Mouse (Mus musculus) kidney, embryonic 14.5 days (tissue): ENCODE results near the gene Ipo13. TPM values are rescaled to one million over a fixed set of nuclear protein-coding genes. Genes with fewer than 3 reads are reported as not detected.

ENCODE experiments used
- ATAC-seq: fragments of 200-750 bp; cut with Nextera tagmentation; 2 replicates; pipeline ENCODE4 v1.8.0; 2017; ENCODE audit warnings: moderate number of reproducible peaks, mild to moderate bottlenecking, moderate TSS enrichment, moderate library complexity; ENCODE audit not compliant: low FRiP score, low TSS enrichment
- H3K27ac ChIP-seq: fragments of 300-500 bp; sonication (generic); 2 replicates; pipeline ENCODE4 v1.5.1; 2014; ENCODE audit warnings: low read depth, mild to moderate bottlenecking, low read length, moderate library complexity, mixed read lengths
- H3K27me3 ChIP-seq: fragments of 300-500 bp; sonication (generic); 2 replicates; pipeline ENCODE4 v1.6.1; 2014; ENCODE audit warnings: mild to moderate bottlenecking, low read length; ENCODE audit not compliant: control insufficient read depth, insufficient read depth
- H3K36me3 ChIP-seq: fragments of 300-500 bp; sonication (generic); 2 replicates; pipeline ENCODE4 v1.6.1; 2014; ENCODE audit warnings: low read length, mixed read lengths; ENCODE audit not compliant: control insufficient read depth, insufficient read depth
- H3K4me1 ChIP-seq: fragments of 300-500 bp; sonication (generic); 2 replicates; pipeline ENCODE4 v1.6.1; 2014; ENCODE audit warnings: low read length, mixed read lengths; ENCODE audit not compliant: control insufficient read depth, insufficient read depth
- H3K4me2 ChIP-seq: fragments of 300-500 bp; sonication (generic); replicated peaks from 2 replicates; pipeline ENCODE4 v1.6.1; 2014; ENCODE audit warnings: low read depth, mild to moderate bottlenecking, low read length
- H3K4me3 ChIP-seq: fragments of 300-500 bp; sonication (generic); 2 replicates; pipeline ENCODE4 v1.5.1; 2014; ENCODE audit warnings: mild to moderate bottlenecking, low read length
- H3K9ac ChIP-seq: fragments of 300-500 bp; sonication (generic); 2 replicates; pipeline ENCODE4 v1.6.1; 2014; ENCODE audit warnings: low read depth, mild to moderate bottlenecking, low read length, moderate library complexity
- H3K9me3 ChIP-seq: fragments of 300-500 bp; sonication (generic); 2 replicates; pipeline ENCODE4 v1.6.1; 2016; ENCODE audit warnings: low read length; ENCODE audit not compliant: control insufficient read depth
- WGBS: fragments of 180-500 bp; shearing (Covaris S2); extraction: QIAGEN DNeasy Blood & Tissue Kit; methylation state at CpG from one replicate; pipeline ENCODE4 v1.1.7; 2014; 5-methylcytosine and 5-hydroxymethylcytosine counted together
- polyA plus RNA-seq: library from polyadenylated mRNA; unstranded; fragments of >200 nt; fragmentation: Nextera tagmentation; extraction: Ambion mirVana; gene quantifications from 2 replicates; pipeline ENCODE4 v1.2.1, GENCODE M21; 2014

The Ipo13 gene
- 29.0 and 40.1 TPM in 2 replicates for polyA plus RNA-seq

- H3K9ac ChIP-seq = peak within 1 kb of the TSS; percentile 74
- peaks cover 26% of the 10 kb centered on the region for H3K4me1 ChIP-seq
- ATAC-seq = peak; percentile 96
- under 1% methylated on average over 61 of the region's 61 CpGs for WGBS
- H3K27ac ChIP-seq = peak within 1 kb of the TSS; percentile 38; the same call in 1 of the 2 replicates
- H3K9me3 ChIP-seq = no peaks in the 10 kb centered on the region
- peaks cover 17% of the 10 kb centered on the region; the same call in 1 of the 2 replicates for H3K36me3 ChIP-seq
- peak within 1 kb of the TSS; percentile 76 for H3K4me3 ChIP-seq
- peak within 1 kb of the TSS; percentile 99 for H3K4me2 ChIP-seq
- H3K27me3 ChIP-seq = no peaks in the 10 kb centered on the region
Measured at GRCm38 (mm10) chr4:117914591-117915442, at the start of gene Ipo13. Ipo13 (minus strand) TSS chr4:117914999.

GRCm38 (mm10) chr4:117957492-117957891 lies 42.7 kb upstream of the Ipo13 start:
- Histone ChIP-seq H3K9me3 (no peaks in the 10 kb centered on the region), H3K27me3 (no peaks in the 10 kb centered on the region), H3K9ac (no peak overlapping the region), H3K4me3 (no peak overlapping the region), H3K36me3 (peaks cover 19% of the 10 kb centered on the region; the same call in 1 of the 2 replicates), H3K4me2 (no peak overlapping the region), H3K4me1 (no peaks in the 10 kb centered on the region), H3K27ac (no peak overlapping the region)
- ATAC-seq = no peak
- 40% methylated on average over 4 of the region's 4 CpGs for WGBS

DNA sequence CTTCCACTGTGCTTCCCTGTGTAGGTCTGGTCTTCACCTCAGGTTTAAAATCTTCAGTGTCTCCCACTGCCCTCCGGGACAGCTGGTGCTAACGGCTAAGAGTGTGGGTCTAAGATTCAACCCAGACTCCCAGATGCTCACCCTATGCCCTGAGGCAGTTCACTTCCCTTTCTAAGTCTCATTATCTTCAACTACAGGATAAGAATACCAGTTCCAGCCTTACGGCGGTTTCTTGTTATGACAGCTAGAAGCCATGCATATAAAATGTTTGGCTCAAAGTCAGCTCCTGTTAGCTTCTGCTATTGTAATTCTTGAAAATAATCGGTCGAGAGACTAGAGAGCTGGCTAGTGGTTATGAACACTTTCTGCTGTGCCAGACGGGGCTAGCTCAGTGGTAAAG lies 32.7 kb upstream of the Ipo13 start:
- H3K27ac ChIP-seq = no peak overlapping the region
- no peak for ATAC-seq
- H3K36me3 ChIP-seq = peaks cover 3% of the 10 kb centered on the region; the same call in 1 of the 2 replicates
- no peak overlapping the region for H3K4me2 ChIP-seq
- no peaks in the 10 kb centered on the region for H3K27me3 ChIP-seq
- 84% methylated on average over 7 of the region's 7 CpGs for WGBS
- H3K9me3 ChIP-seq = no peaks in the 10 kb centered on the region; the same call in 1 of the 2 replicates
- H3K9ac ChIP-seq = no peak overlapping the region
- H3K4me3 ChIP-seq = no peak overlapping the region
- no peaks in the 10 kb centered on the region for H3K4me1 ChIP-seq

DNA sequence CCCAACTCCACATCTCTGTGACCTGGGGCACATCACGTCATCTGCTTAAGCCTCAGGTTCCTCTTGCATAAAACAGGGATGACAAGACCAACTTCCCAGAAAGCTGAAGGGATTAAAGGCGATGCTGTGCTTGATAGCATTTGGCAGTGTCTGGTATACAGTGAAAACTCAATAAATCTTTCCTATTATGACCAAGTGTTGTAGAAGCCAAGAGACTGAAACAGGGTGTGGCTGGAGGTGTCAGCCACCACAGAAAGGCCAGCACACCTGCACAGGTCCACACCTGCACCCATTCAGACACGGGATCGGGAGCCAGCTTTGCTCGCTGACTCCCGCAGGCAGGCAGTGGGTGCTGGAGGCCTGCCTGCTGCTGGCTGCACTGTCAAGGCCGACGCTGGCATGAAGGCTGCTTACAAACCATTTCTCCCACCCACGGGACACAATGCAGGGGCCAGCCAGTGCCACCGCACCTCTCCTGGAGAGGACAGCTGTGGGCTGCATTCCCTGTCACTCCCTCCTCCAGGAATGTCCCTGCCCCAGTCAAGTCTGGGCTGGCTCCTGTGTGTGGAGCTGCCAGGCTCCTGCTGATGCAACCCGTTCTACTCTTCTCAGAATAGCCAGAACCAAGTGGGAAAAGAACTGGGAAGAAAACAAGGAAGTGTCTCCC lies 32.0 kb upstream of the Ipo13 start:
- H3K9me3 ChIP-seq = no peaks in the 10 kb centered on the region
- H3K27me3 ChIP-seq = no peaks in the 10 kb centered on the region
- no peak overlapping the region for H3K4me2 ChIP-seq
- H3K4me3 ChIP-seq = no peak overlapping the region
- H3K36me3 ChIP-seq = no peaks in the 10 kb centered on the region
- no peak overlapping the region for H3K9ac ChIP-seq
- no peaks in the 10 kb centered on the region for H3K4me1 ChIP-seq
- no peak overlapping the region for H3K27ac ChIP-seq
- no peak for ATAC-seq
- WGBS = 91% methylated on average over 11 of the region's 11 CpGs

GRCm38 (mm10) chr4:117943317-117943716 lies 28.5 kb upstream of the Ipo13 start:
- Histone ChIP-seq H3K4me1 (no peaks in the 10 kb centered on the region), H3K27me3 (no peaks in the 10 kb centered on the region), H3K9ac (no peak overlapping the region), H3K36me3 (peaks cover 9% of the 10 kb centered on the region; the same call in 1 of the 2 replicates), H3K4me2 (no peak overlapping the region), H3K27ac (no peak overlapping the region), H3K4me3 (no peak overlapping the region), H3K9me3 (no peaks in the 10 kb centered on the region)
- 9% methylated on average over 5 of the region's 5 CpGs for WGBS
- ATAC-seq = no peak

GRCm38 (mm10) chr4:117936964-117937363 lies 22.2 kb upstream of the Ipo13 start:
- Histone ChIP-seq H3K9me3 (no peaks in the 10 kb centered on the region), H3K27ac (no peak overlapping the region), H3K4me1 (no peaks in the 10 kb centered on the region), H3K4me3 (no peak overlapping the region), H3K27me3 (no peaks in the 10 kb centered on the region), H3K4me2 (no peak overlapping the region), H3K9ac (no peak overlapping the region), H3K36me3 (peaks cover 9% of the 10 kb centered on the region; the same call in 1 of the 2 replicates)
- no peak for ATAC-seq
- 95% methylated on average over 5 of the region's 5 CpGs for WGBS

DNA sequence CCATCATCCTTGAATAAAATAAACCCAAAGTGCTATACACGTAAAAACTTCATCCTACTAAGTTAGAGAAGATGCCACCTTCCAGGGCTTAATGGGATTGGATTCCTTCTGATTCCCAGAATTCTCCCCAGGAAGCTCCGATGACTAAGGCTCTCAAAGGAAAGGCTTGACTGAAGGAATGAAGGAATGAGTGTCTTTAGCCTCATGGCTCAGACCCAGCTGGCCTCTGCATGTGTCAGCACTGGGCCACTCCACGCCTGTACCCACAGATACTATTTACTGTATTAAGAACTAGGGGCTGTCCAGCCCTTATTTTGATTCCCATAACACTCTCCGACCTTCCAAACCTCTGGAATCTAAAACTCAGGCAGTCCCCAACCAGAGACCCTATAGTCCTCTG lies 19.3 kb upstream of the Ipo13 start:
- no peak overlapping the region for H3K27ac ChIP-seq
- H3K27me3 ChIP-seq = no peaks in the 10 kb centered on the region; the same call in 1 of the 2 replicates
- no peak for ATAC-seq
- 90% methylated on average over 4 of the region's 4 CpGs for WGBS
- H3K9ac ChIP-seq = no peak overlapping the region
- H3K4me2 ChIP-seq = no peak overlapping the region
- no peaks in the 10 kb centered on the region for H3K9me3 ChIP-seq
- H3K36me3 ChIP-seq = no peaks in the 10 kb centered on the region
- H3K4me1 ChIP-seq = 0 out of 2 replicates have a peak, but pooled peaks cover under 1% of the 10 kb centered on the region
- no peak overlapping the region for H3K4me3 ChIP-seq

DNA sequence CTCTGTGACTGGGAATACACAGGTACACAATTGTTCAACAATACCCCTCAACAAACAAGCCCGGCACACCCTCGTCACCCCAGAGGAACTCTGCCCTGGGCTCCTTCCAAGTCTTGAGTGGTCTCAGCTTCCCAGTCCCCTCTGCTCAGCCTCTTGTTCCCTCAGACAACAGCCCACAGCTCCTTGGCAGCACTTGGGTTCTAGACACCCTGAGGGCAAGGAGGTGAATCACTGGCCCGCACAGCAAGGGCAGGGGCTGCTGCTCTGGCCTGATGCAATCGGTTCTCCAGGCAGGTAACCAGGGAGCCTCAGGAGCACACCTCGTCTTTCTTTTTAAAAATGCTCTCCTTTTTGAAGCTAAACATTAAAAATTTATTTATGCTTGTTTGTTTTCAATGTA lies 18.4 kb upstream of the Ipo13 start:
- no peak overlapping the region for H3K27ac ChIP-seq
- WGBS = 74% methylated on average over 5 of the region's 5 CpGs
- ATAC-seq = no peak

More for the DNA sequence above, 18.4 kb upstream of the Ipo13 start:
- H3K9me3 ChIP-seq = no peaks in the 10 kb centered on the region
- H3K27me3 ChIP-seq = no peaks in the 10 kb centered on the region; the same call in 1 of the 2 replicates
- H3K36me3 ChIP-seq = no peaks in the 10 kb centered on the region
- H3K9ac ChIP-seq = no peak overlapping the region
- no peak overlapping the region for H3K4me2 ChIP-seq
- H3K4me1 ChIP-seq = peaks cover 7% of the 10 kb centered on the region; the same call in 1 of the 2 replicates
- H3K4me3 ChIP-seq = no peak overlapping the region
